Mouse (Mus musculus): Measurements from ENCODE around the gene Trim3.

DNA sequence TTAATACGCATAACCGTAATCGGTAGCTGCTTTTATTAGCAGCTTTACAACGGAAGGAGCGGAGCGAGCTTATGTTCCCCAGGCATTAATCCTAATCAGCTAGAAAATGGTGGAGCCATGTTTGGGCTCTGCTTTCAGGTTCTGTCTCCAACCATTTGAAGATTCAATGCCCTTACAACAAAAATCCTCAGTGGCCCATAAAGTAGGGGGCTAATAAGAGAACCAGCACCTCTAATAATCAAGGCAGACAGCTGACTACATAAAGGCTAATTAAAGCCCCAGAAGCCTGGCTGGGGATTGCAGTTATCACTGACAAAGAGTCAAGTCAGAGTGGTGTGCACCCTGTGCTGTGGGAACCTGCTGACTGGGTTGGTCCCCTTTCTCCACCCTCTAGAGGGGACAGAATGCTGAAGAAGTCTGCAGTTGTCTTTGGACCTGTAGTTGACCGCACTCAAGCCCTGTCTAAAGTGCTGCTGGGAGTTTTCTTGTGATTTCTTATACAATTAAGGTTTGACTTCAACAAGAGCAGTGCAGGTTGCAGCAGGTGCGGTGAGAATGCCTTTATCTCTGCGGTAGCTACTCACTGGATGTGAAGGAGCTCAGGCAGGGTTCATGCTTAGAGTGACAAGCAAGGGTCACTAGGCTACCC is 1.0 kb upstream of the Trim3 start:
- TF ChIP-seq CTCF (IDR thresholded peaks at IDR 0.05) (no peak), POLR2A (IDR thresholded peaks at IDR 0.05; ENCODE audit: insufficient read depth, low read depth, low read length) (no peak)

Data from heart, adult 2 months (tissue).